Mouse (Mus musculus) ovary, postnatal 14 days (tissue): ENCODE results near the gene Spon1.

Experiments used
- DNase-seq: peaks from one replicate; pipeline ENCODE4 v3.0.0; 2022; ENCODE audit warnings: low spot score

Spon1 gene

DNA sequence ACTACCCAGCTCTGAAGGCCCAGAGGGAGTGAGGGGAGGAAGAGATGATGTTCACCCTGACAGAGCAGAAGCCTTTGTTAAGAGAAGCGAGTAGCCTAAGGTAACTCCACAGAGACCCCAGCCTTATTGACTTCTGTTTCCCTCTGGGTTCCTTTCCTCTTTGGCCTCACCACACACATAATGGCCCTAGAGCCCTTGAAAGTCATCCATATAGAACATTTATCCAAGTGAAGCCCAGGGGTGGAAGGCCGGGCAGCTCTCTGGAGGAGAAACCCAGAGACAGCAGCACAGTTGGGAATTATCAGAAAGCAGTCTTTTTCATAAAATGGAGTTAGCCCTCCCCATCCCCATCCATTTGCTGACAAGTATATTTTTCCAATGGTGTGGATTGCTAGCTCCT, 75.7 kb downstream of the Spon1 start:
- no peak for DNase-seq

GRCm38 (mm10) chr7:113843150-113843549, 77.4 kb downstream of the Spon1 start:
- DNase-seq: no peak

DNA sequence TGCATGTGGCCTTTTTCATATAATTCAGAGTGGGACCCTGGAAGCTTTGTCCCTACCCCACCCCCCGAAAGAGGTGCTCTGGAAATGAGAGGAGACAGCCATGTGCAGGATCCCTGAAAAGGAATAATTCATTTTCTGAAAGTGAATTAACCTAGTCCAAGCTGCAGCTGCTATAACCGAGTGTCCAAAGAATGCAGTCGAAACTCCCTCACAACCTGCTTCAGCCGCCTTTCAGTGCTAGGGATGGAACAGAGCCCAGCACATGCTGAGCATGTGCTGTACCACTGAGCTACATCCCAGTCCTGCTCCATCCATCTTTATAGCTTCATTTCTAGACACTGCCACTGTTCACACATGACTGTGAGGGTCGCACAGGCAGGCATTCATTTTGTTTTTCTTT, 79.4 kb downstream of the Spon1 start:
- no peak for DNase-seq

- no peak for DNase-seq
Measured at GRCm38 (mm10) chr7:113846553-113846952, 80.8 kb downstream of the Spon1 start.

GRCm38 (mm10) chr7:113847041-113847819, 81.4 kb downstream of the Spon1 start:
- DNase-seq: no peak

DNA sequence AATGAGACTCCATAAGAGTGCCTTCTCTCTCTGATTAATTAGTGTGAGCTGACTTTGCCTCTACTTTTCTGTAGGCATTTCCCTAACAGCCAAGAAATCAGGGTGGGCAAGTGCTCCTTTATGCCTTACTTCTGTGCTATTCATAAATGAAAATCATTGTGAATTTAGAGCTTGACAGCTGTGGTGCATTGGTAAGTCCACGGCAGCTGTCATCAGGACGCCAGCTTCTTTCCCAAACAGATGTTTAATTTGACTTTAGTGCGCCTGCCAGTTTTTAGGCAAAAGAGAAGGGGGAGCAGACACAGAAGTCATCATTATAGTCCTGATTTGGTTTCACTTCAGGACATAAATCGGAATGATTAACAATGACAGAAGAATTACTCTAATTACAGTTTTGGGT, 84.6 kb downstream of the Spon1 start:
- DNase-seq: no peak

DNA sequence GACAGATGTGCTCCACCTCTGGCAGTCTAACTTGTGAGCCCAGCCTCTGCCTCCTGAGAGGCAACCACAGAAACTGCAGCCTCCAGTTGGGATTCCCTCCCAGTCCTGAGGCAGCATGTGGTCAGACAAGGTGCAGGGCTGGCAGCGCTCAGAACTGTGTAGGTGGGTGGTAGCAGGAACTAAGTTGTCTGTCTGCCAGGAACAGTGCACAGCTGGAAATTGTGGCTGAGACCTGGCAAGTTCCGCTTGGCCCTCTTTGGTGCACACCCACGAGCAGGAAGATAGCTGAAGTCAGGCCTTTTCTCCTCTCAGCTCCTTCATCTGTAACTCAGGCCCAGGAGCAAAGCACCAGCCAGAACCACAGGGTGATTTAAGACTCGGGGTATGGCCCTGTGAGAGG, 89.6 kb downstream of the Spon1 start:
- no peak for DNase-seq

GRCm38 (mm10) chr7:113856067-113856466, 90.3 kb downstream of the Spon1 start:
- DNase-seq: no peak

DNA sequence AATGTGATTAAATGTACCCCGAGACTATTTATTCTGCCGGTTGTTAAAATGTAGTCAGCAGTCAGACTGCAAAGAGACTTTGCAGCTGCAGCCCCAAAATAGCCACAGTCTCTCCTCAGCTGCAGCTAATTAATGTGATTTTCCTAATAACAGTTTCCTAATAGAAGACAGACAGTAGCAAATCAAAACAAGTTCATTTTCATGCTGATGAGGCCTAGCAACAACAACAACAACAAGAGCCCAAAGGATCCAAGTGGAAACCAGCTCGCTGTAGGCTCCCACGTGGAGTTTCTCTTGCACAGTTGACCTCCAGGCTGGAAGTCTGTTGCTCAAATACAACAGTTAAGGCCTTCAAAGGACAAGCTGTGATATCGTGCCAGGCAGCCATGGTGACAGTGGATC, 93.7 kb downstream of the Spon1 start:
- DNase-seq: no peak

GRCm38 (mm10) chr7:113861964-113862363, 96.2 kb downstream of the Spon1 start:
- DNase-seq: no peak

DNA sequence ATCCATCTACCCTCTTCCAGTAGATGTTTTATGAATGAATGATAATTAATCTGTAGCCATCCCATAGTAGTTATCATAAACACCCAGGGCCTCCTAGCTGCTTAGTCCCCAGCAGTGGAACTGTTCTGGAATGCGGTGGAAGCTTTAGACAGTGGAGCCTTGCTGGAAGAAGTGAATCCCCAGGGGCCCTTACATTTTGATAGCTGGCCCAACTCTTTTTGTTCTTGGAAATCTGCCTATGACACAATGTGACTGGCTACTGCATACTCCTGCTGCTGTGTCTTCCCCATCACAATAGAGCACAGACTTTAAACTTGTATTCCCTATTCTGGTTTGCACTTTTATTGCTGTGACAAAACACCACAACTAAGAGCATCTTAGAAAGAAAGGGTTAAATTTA, 107.0 kb downstream of the Spon1 start:
- no peak for DNase-seq

GRCm38 (mm10) chr7:113877451-113877850, 111.7 kb downstream of the Spon1 start:
- no peak for DNase-seq

- DNase-seq: no peak
Measured at GRCm38 (mm10) chr7:113877926-113878325, 112.1 kb downstream of the Spon1 start.

DNA sequence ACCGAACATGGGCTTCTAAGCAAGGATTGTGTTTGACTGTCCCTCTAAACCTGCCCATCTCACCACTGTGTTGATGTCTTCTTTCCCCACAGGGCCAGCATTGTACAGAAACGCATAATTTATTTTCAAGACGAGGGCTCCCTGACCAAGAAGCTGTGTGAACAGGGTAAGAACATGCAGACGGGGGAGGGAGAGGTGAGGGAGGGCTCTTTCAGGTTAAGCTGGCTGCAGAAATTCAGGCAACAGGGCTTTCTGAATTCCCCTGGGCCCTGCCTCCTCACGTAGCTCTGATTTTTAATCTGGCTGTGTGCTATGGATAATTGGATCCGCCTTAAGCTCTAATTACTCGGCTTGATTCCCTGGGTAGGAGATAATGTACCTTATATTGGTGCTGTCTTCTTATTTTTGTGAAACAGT, 113.3 kb downstream of the Spon1 start:
- no peak for DNase-seq

DNA sequence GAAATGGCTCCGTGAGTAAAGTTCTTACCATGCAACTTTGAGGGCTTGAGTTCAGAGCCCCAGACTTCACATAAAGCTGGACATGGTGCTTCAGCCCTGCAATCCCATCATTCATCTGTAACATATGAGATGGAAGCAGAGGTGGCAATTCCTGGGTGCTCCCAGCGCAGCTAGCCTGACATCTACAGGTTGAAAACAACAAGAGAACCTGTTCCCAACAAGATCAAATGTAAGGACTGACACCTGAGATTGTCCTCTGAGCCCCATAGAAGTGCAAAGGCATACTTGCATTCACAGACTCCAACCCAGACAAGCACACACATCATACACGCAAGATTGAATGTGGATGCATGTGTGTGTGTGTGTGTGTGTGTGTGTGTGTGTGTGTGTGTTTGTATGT, 114.2 kb downstream of the Spon1 start:
- DNase-seq: no peak

DNA sequence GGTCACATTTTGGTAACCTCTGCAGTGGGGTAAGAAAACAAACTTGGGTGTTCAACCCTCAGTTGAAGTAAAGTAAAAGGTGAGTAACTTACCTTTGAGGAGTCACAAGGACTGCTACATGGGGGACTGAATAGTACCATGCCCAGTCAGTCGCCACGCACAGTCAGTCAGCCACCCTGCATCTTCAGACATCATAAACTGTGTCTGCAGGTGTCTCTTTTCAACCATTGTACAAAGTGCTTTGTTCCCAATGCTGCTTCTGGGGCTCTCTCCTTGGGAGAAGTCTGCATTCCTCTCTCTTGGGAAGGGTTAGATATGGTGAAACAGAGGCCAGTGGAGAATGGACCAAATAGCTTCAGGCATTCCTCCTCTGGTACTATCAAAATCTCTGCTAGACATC, 125.0 kb downstream of the Spon1 start:
- no peak for DNase-seq

GRCm38 (mm10) chr7:113891491-113891890, 125.7 kb downstream of the Spon1 start:
- DNase-seq: no peak

GRCm38 (mm10) chr7:113893944-113894662, 128.3 kb downstream of the Spon1 start:
- DNase-seq: no peak

- no peak for DNase-seq
Measured at GRCm38 (mm10) chr7:113895266-113895665, 129.5 kb downstream of the Spon1 start.

DNA sequence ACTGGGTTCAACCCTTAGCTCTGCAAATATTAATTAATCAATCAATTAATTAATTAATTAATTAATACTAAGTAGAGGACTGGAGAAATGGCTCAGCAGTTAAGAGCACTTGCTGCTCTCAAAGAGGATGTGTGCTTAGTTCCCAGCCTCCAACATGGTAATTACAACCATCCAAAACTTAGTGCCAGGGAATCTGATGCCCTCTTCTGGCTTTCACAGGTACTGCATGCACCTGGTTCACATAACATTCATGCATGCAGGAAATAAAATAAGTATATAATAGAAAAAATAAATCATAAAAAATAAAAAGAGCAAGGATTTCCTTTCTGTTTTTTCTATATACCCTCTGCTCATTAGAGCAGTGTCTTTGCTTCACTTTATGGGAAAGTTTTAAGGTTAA, 132.6 kb downstream of the Spon1 start:
- no peak for DNase-seq

DNA sequence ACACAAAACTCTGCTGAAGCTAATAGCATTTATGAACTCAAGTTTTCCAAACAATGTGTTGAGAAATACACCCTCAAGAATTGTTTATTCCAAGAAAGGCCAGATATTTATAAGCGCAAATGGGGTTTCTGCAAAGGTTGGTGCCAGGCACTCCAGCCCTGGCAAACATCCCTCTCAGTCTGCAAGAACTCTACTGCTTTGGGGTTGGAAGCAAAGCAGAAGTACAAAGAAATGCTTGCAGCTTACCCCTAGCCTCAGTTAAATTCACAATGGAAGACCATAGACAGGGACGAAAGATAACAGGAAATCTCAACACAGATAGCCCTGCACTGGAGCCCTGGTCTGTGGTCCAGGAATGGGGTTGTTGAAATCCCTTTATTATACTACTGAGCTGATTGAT, 135.7 kb downstream of the Spon1 start:
- DNase-seq: no peak

GRCm38 (mm10) chr7:113901941-113902515, 136.2 kb downstream of the Spon1 start:
- DNase-seq: no peak

DNA sequence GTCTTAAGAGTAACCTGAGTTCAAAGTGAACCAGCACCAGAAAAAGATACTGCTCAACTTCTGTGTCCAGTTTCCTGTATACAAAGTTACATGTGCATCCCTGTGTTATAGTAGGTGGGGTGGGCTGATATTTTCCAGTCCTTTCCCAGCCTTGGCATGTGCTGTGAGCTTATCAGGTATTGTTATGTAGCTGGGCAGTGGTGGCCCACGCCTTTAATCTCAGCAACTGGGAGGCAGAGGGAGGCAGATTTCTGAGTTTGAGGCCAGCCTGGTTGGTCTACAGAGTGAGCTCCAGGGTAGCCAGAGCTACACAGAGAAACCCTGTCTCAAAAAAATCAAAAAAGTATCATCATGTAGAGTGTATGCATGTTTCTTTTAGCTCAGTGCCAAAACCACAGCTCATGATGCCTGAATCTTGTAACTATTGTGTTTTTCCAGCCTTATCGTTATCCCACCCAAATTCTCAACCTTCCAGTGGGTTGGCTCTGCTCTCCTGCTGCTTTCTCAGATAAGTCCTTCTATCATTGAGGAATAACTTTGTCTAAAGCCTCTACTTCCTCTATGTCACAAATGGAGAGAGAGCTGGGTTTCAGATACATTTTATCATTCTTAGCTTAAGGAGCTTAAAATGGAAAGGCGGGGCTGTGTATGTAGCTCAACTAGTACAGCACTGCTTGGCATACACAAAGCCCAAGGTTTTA, 137.5 kb downstream of the Spon1 start:
- no peak for DNase-seq
